Mouse (Mus musculus) megakaryocyte-erythroid progenitor cell, adult 5-6 weeks (primary cell): ENCODE measurements at regions not wholly inside any gene's neighbourhood (a gene's known extent, or its start where the extent isn't known, plus 50 kb on each side); places are given as distances from the start of the nearest gene placed in this dataset.
A peak's percentile ranks its signal among the peaks of the same experiment; 100 is the strongest.

ENCODE experiments used
- ATAC-seq: replicated peaks from 2 replicates; pipeline ENCODE4 v1.8.0; 2016; ENCODE audit warnings: mild to moderate bottlenecking, inconsistent platforms; ENCODE audit not compliant: severe bottlenecking, poor library complexity, low FRiP score, low TSS enrichment

GRCm38 (mm10) chr1:102628061-102628460, 2140.3 kb upstream of the Cdh20 start:
- ATAC-seq = peak; percentile 95

DNA sequence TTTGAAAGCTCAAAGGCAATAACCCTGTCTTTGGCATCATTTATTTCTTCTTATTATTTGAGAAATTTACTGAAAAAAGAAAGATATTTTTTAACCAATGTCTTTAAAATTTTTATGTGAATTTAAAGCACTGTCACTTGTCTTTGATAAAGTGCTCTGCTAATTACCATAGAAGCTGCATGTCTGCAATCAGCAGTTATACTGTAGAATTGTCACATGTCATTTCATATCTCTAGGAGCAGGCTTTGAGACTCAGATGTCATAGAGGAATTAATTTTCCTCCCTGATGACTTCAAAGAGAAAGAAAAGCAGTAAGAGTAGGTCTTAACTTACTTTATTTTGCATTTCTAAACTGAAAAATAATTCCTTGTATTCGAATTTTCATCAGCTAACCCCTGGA, 2123.9 kb upstream of the Cdh20 start:
- ATAC-seq = no peak

GRCm38 (mm10) chr1:102687367-102688070, 2080.8 kb upstream of the Cdh20 start:
- no peak for ATAC-seq

DNA sequence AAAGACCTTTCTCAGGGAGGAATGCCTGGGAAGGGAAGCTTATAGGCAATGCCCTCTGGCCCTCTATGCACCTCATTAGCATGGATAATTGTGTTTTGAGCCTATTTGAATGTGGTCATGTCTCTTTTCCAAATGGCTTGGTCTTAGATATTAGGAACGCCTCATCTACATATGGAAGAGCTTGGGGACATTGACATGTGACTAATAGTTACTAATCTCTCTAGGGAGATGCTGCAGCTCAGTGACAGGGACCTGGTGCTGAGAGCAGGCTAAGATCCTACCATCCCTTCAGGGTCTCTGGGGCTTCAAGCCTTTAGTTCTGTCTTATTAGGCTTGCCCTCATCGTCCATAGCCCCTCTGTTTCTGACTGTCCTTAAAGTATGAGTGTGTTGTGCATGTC, 2051.9 kb upstream of the Cdh20 start:
- ATAC-seq = no peak

DNA sequence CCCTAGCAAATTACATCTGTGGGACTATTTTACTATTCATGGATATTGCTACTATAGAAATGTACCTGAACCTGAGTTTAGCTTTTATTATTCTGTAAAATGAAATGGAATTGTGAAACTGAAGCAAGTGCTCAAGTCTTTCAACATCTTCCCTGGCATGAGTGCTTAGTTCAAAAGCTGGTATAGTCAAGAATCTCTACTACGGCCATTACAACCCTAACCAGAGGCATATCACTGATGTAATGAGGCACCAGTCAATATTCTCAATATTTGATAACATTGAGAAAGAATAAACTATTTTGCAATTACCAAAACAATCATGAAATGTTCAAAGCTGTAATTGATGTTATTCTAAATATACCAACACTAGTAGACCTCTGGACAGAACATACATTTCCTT, 2034.3 kb upstream of the Cdh20 start:
- ATAC-seq = no peak

DNA sequence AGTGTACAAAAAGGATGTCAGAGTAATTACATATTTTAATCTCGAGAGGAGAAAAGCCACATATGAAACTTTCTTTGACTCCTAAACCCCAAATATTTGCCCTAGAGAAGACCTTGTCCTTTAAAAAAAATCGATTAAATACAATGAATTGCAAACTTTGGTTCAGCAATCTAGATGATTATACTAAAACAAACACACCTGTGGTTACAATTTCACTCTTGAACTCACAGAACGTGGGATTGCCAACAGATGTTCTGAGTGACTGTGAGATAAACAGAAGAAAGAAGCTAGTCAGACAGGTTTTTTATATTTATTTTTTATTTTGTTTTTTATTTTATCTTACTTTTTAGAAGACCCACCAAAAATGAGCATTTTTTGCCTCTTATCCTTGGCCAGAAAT, 2032.9 kb upstream of the Cdh20 start:
- ATAC-seq = no peak

- no peak for ATAC-seq
These were observed 2010.4 kb upstream of the Cdh20 start for GRCm38 (mm10) chr1:102757941-102758340.
